Mouse (Mus musculus): ENCODE results near the gene Cds1. TPM values are rescaled to one million over a fixed set of nuclear protein-coding genes. Genes with fewer than 3 reads are reported as not detected.
A peak's percentile ranks its signal among the peaks of the same experiment; 100 is the strongest.

Cds1 gene
- polyA plus RNA-seq (2014; fragmentation: Nextera tagmentation; extraction: Ambion mirVana) = 8.6 and 9.8 TPM in 2 replicates

- Histone ChIP-seq H3K4me1 (replicated peaks; ENCODE audit: control insufficient read depth, insufficient read depth, low read length) (peaks cover 5% of the 10 kb centered on the region; the same call in 1 of the 2 replicates), H3K27me3 (ENCODE audit: control insufficient read depth, insufficient read depth, low read length) (peaks cover 70% of the 10 kb centered on the region), H3K4me2 (replicated peaks) (peak within 1 kb of the TSS; percentile 99), H3K36me3 (replicated peaks; ENCODE audit: control insufficient read depth, insufficient read depth) (no peaks in the 10 kb centered on the region), H3K4me3 (replicated peaks; ENCODE audit: low read length) (peak within 1 kb of the TSS; percentile 72), H3K9me3 (ENCODE audit: control insufficient read depth, low read length) (no peaks in the 10 kb centered on the region), H3K9ac (peak within 1 kb of the TSS; percentile 66), H3K27ac (no peak within 1 kb of the TSS)
- ATAC-seq (ENCODE audit: low FRiP score) (peak; percentile 91), DNase-seq (ENCODE audit: low spot score) (peak; percentile 78)
- under 1% methylated on average over 79 of the region's 91 CpGs for WGBS
These were observed at the start of gene Cds1 for GRCm38 (mm10) chr5:101764554-101765347. TSS of gene Cds1 (plus strand) at chr5:101765130.

- no peaks in the 10 kb centered on the region for H3K36me3 ChIP-seq (replicated peaks; ENCODE audit: control insufficient read depth, insufficient read depth)
- ATAC-seq (ENCODE audit: low FRiP score) (no peak), DNase-seq (ENCODE audit: low spot score) (no peak)
- H3K27me3 ChIP-seq (ENCODE audit: control insufficient read depth, insufficient read depth, low read length) = no peaks in the 10 kb centered on the region
- no peak overlapping the region for H3K27ac ChIP-seq
- no peak overlapping the region for H3K4me3 ChIP-seq (replicated peaks; ENCODE audit: low read length)
- no peak overlapping the region for H3K9ac ChIP-seq
- no peaks in the 10 kb centered on the region for H3K9me3 ChIP-seq (ENCODE audit: control insufficient read depth, low read length)
- no peak overlapping the region for H3K4me2 ChIP-seq (replicated peaks)
- no peaks in the 10 kb centered on the region for H3K4me1 ChIP-seq (replicated peaks; ENCODE audit: control insufficient read depth, insufficient read depth, low read length)
- WGBS = 88% methylated on average over 9 of the region's 9 CpGs
These were observed 40.7 kb upstream of the Cds1 start for GRCm38 (mm10) chr5:101724216-101724615.

GRCm38 (mm10) chr5:101724756-101725155 is 40.2 kb upstream of the Cds1 start:
- Histone ChIP-seq H3K27me3 (ENCODE audit: control insufficient read depth, insufficient read depth, low read length) (no peaks in the 10 kb centered on the region), H3K4me2 (replicated peaks) (no peak overlapping the region), H3K9me3 (ENCODE audit: control insufficient read depth, low read length) (no peaks in the 10 kb centered on the region), H3K9ac (no peak overlapping the region), H3K4me3 (replicated peaks; ENCODE audit: low read length) (no peak overlapping the region), H3K36me3 (replicated peaks; ENCODE audit: control insufficient read depth, insufficient read depth) (no peaks in the 10 kb centered on the region), H3K27ac (no peak overlapping the region), H3K4me1 (replicated peaks; ENCODE audit: control insufficient read depth, insufficient read depth, low read length) (no peaks in the 10 kb centered on the region)
- DNase-seq (ENCODE audit: low spot score) (no peak), ATAC-seq (ENCODE audit: low FRiP score) (no peak)
- 95% methylated on average over 16 of the region's 16 CpGs for WGBS

- DNase-seq (ENCODE audit: low spot score) (no peak), ATAC-seq (ENCODE audit: low FRiP score) (no peak)
- no peaks in the 10 kb centered on the region for H3K4me1 ChIP-seq (replicated peaks; ENCODE audit: control insufficient read depth, insufficient read depth, low read length)
- no peaks in the 10 kb centered on the region for H3K9me3 ChIP-seq (ENCODE audit: control insufficient read depth, low read length)
- 83% methylated on average over 8 of the region's 8 CpGs for WGBS
- no peak overlapping the region for H3K4me2 ChIP-seq (replicated peaks)
- no peaks in the 10 kb centered on the region for H3K27me3 ChIP-seq (ENCODE audit: control insufficient read depth, insufficient read depth, low read length)
- no peaks in the 10 kb centered on the region for H3K36me3 ChIP-seq (replicated peaks; ENCODE audit: control insufficient read depth, insufficient read depth)
- H3K27ac ChIP-seq = no peak overlapping the region
- H3K9ac ChIP-seq = no peak overlapping the region
- no peak overlapping the region for H3K4me3 ChIP-seq (replicated peaks; ENCODE audit: low read length)
These were observed 39.2 kb upstream of the Cds1 start for GRCm38 (mm10) chr5:101725703-101726102.

GRCm38 (mm10) chr5:101726371-101726770 is 38.6 kb upstream of the Cds1 start:
- Histone ChIP-seq H3K9ac (no peak overlapping the region), H3K4me3 (replicated peaks; ENCODE audit: low read length) (no peak overlapping the region), H3K27ac (no peak overlapping the region), H3K4me2 (replicated peaks) (no peak overlapping the region), H3K27me3 (ENCODE audit: control insufficient read depth, insufficient read depth, low read length) (no peaks in the 10 kb centered on the region), H3K36me3 (replicated peaks; ENCODE audit: control insufficient read depth, insufficient read depth) (no peaks in the 10 kb centered on the region), H3K4me1 (replicated peaks; ENCODE audit: control insufficient read depth, insufficient read depth, low read length) (no peaks in the 10 kb centered on the region), H3K9me3 (ENCODE audit: control insufficient read depth, low read length) (no peaks in the 10 kb centered on the region)
- no peak for DNase-seq (ENCODE audit: low spot score)
- WGBS = 88% methylated on average over 6 of the region's 6 CpGs
- ATAC-seq (ENCODE audit: low FRiP score) = no peak

GRCm38 (mm10) chr5:101728304-101728905 is 36.5 kb upstream of the Cds1 start:
- ATAC-seq (ENCODE audit: low FRiP score) (no peak), DNase-seq (ENCODE audit: low spot score) (no peak)
- no peaks in the 10 kb centered on the region for H3K9me3 ChIP-seq (ENCODE audit: control insufficient read depth, low read length)
- H3K36me3 ChIP-seq (replicated peaks; ENCODE audit: control insufficient read depth, insufficient read depth) = no peaks in the 10 kb centered on the region
- no peak overlapping the region for H3K9ac ChIP-seq
- no peak overlapping the region for H3K4me3 ChIP-seq (replicated peaks; ENCODE audit: low read length)
- no peaks in the 10 kb centered on the region for H3K27me3 ChIP-seq (ENCODE audit: control insufficient read depth, insufficient read depth, low read length)
- H3K27ac ChIP-seq = no peak overlapping the region
- no peaks in the 10 kb centered on the region for H3K4me1 ChIP-seq (replicated peaks; ENCODE audit: control insufficient read depth, insufficient read depth, low read length)
- WGBS = 76% methylated on average over 8 of the region's 8 CpGs
- no peak overlapping the region for H3K4me2 ChIP-seq (replicated peaks)

- H3K9me3 ChIP-seq (ENCODE audit: control insufficient read depth, low read length) = no peaks in the 10 kb centered on the region
- no peak for DNase-seq (ENCODE audit: low spot score)
- H3K27me3 ChIP-seq (ENCODE audit: control insufficient read depth, insufficient read depth, low read length) = no peaks in the 10 kb centered on the region
- no peak overlapping the region for H3K9ac ChIP-seq
- no peak overlapping the region for H3K4me2 ChIP-seq (replicated peaks)
- no peak overlapping the region for H3K27ac ChIP-seq
- H3K4me1 ChIP-seq (replicated peaks; ENCODE audit: control insufficient read depth, insufficient read depth, low read length) = no peaks in the 10 kb centered on the region
- WGBS = 69% methylated on average over 3 of the region's 3 CpGs
- no peak for ATAC-seq (ENCODE audit: low FRiP score)
- no peaks in the 10 kb centered on the region for H3K36me3 ChIP-seq (replicated peaks; ENCODE audit: control insufficient read depth, insufficient read depth)
- no peak overlapping the region for H3K4me3 ChIP-seq (replicated peaks; ENCODE audit: low read length)
These were observed 27.6 kb upstream of the Cds1 start for GRCm38 (mm10) chr5:101737341-101737740.

GRCm38 (mm10) chr5:101740471-101741223 is 24.3 kb upstream of the Cds1 start:
- H3K9me3 ChIP-seq (ENCODE audit: control insufficient read depth, low read length) = no peaks in the 10 kb centered on the region
- H3K27me3 ChIP-seq (ENCODE audit: control insufficient read depth, insufficient read depth, low read length) = no peaks in the 10 kb centered on the region
- WGBS = 89% methylated on average over 16 of the region's 16 CpGs
- H3K4me1 ChIP-seq (replicated peaks; ENCODE audit: control insufficient read depth, insufficient read depth, low read length) = no peaks in the 10 kb centered on the region
- H3K4me2 ChIP-seq (replicated peaks) = no peak overlapping the region
- no peak for ATAC-seq (ENCODE audit: low FRiP score)
- no peak for DNase-seq (ENCODE audit: low spot score)
- H3K27ac ChIP-seq = no peak overlapping the region
- H3K9ac ChIP-seq = no peak overlapping the region
- H3K4me3 ChIP-seq (replicated peaks; ENCODE audit: low read length) = no peak overlapping the region
- no peaks in the 10 kb centered on the region for H3K36me3 ChIP-seq (replicated peaks; ENCODE audit: control insufficient read depth, insufficient read depth)

- no peaks in the 10 kb centered on the region for H3K4me1 ChIP-seq (replicated peaks; ENCODE audit: control insufficient read depth, insufficient read depth, low read length)
- H3K4me3 ChIP-seq (replicated peaks; ENCODE audit: low read length) = no peak overlapping the region
- no peak overlapping the region for H3K4me2 ChIP-seq (replicated peaks)
- DNase-seq (ENCODE audit: low spot score) = no peak
- H3K27me3 ChIP-seq (ENCODE audit: control insufficient read depth, insufficient read depth, low read length) = no peaks in the 10 kb centered on the region
- H3K9ac ChIP-seq = no peak overlapping the region
- no peaks in the 10 kb centered on the region for H3K9me3 ChIP-seq (ENCODE audit: control insufficient read depth, low read length)
- WGBS = 97% methylated on average over 4 of the region's 4 CpGs
- ATAC-seq (ENCODE audit: low FRiP score) = no peak
- H3K27ac ChIP-seq = no peak overlapping the region
- no peaks in the 10 kb centered on the region for H3K36me3 ChIP-seq (replicated peaks; ENCODE audit: control insufficient read depth, insufficient read depth)
These were observed 23.7 kb upstream of the Cds1 start for GRCm38 (mm10) chr5:101741224-101741591.

Data from hindbrain, embryonic 14.5 days (tissue).